Mouse (Mus musculus) intestine, postnatal 0 days (tissue): Measurements from ENCODE around the gene Arl13b. TPM values are rescaled to one million over a fixed set of nuclear protein-coding genes. Genes with fewer than 3 reads are reported as not detected.

Experiments used
- ATAC-seq: fragments of 200-750 bp; cut with Nextera tagmentation; 2 replicates; pipeline ENCODE4 v1.8.0; 2017; ENCODE audit warnings: mild to moderate bottlenecking, moderate TSS enrichment, moderate library complexity
- H3K27ac ChIP-seq: fragments of 300-500 bp; sonication (generic); 2 replicates; pipeline ENCODE4 v1.5.1; 2014; ENCODE audit warnings: mild to moderate bottlenecking, low read depth, low read length, moderate library complexity
- H3K27me3 ChIP-seq: fragments of 300-500 bp; sonication (generic); replicated peaks from 2 replicates; pipeline ENCODE4 v1.6.1; 2014; ENCODE audit warnings: low read length, mixed read lengths; ENCODE audit not compliant: control insufficient read depth, insufficient read depth
- H3K36me3 ChIP-seq: fragments of 300-500 bp; sonication (generic); 2 replicates; pipeline ENCODE4 v1.6.1; 2014; ENCODE audit warnings: mild to moderate bottlenecking, moderate library complexity; ENCODE audit not compliant: control insufficient read depth, insufficient read depth
- H3K4me1 ChIP-seq: fragments of 300-500 bp; sonication (generic); replicated peaks from 2 replicates; pipeline ENCODE4 v1.6.1; 2014; ENCODE audit warnings: antibody characterized with exemption, low read length, mixed read lengths; ENCODE audit not compliant: control insufficient read depth, insufficient read depth
- H3K4me2 ChIP-seq: fragments of 300-500 bp; sonication (generic); replicated peaks from 2 replicates; pipeline ENCODE4 v1.6.1; 2014; ENCODE audit warnings: low read depth, mild to moderate bottlenecking, moderate library complexity
- H3K4me3 ChIP-seq: fragments of 300-500 bp; sonication (generic); 2 replicates; pipeline ENCODE4 v1.5.1; 2014; ENCODE audit warnings: low read depth, low read length
- H3K9ac ChIP-seq: fragments of 300-500 bp; sonication (generic); 2 replicates; pipeline ENCODE4 v1.6.1; 2014; ENCODE audit warnings: mild to moderate bottlenecking, low read depth, low read length
- H3K9me3 ChIP-seq: fragments of 300-500 bp; sonication (generic); 2 replicates; pipeline ENCODE4 v1.6.1; 2016; ENCODE audit warnings: mixed run types; ENCODE audit not compliant: control insufficient read depth
- CTCF ChIP-seq: sonication (generic); IDR thresholded peaks from 2 replicates; pipeline ENCODE4 v1.5.1; 2016; ENCODE audit warnings: low read depth, mild to moderate bottlenecking, control low read depth, antibody characterized with exemption, moderate library complexity
- WGBS: fragments of 180-500 bp; shearing (Covaris S2); extraction: QIAGEN DNeasy Blood & Tissue Kit; methylation state at CpG from one replicate; pipeline ENCODE4 v1.1.7; 2014; 5-methylcytosine and 5-hydroxymethylcytosine counted together
- polyA plus RNA-seq: library from polyadenylated mRNA; unstranded; fragments of >200 nt; fragmentation: Nextera tagmentation; extraction: Ambion mirVana; gene quantifications from 2 replicates; pipeline ENCODE4 v1.2.1, GENCODE M21; 2015

The Arl13b gene
- polyA plus RNA-seq, 1 experiment from 2014 or later = 9.8 TPM

DNA sequence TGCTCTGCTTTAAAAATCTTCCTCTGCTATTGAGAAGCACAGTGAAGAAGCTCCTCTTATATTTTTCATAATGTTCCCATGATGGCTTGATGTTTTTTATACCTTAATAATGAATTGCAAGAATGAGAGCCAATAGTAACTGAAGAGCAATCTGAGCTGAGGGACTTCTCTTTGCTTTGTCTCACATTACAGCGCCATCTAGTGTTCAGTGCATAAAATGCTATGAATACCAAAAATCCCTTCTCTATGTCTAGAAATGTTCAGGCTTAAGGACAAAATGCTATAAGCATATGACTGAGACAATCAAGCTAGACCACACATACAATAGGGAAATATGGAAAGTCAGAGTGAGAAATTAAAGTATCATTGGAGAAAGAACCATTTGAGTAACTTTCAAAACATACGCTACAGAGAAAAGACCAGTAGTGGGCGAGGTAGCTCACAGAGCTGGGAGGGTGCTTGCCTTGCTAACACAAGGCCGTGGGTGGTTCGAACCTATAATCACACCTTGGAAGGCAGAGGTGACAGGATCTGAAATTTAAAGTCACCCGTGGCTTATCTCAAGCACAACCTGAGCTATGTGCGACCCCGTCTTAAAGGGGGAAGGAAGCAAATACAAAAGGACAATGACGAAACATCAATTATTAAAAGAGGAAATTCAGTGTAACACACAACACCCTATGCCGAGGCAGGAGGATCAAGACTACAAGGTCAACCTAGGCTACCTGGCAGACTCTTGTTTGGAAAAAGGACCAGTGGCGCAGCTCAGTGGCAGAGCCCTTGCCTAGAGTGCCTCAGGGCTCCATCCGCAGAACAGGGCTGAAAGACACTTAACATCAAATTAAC, 20.5 kb downstream of the Arl13b start:
- TF ChIP-seq CTCF = peak; percentile 84
- WGBS = 72% methylated on average over 12 of the region's 12 CpGs

DNA sequence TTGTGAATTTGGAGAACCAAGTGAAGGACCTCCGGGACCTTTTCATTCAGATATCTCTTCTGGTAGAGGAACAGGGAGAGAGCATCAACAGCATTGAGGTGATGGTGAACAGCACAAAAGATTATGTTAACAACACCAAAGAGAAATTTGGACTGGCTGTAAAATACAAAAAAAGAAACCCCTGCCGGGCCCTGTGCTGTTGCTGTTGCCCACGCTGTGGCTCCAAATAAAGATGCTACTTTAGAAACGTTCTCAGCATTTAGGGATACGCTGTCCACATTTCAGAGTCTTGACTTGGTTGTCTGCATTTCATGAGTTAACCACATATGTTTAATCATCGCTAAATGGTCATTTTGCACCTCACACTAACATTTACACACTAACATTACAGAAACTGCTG, 24.4 kb downstream of the Arl13b start:
- no peak for ATAC-seq
- WGBS = 94% methylated on average over 6 of the region's 6 CpGs

More for the DNA sequence above, 20.5 kb downstream of the Arl13b start:
- Histone ChIP-seq H3K4me1 (no peaks in the 10 kb centered on the region), H3K9me3 (no peaks in the 10 kb centered on the region), H3K4me2 (no peak overlapping the region), H3K4me3 (no peak overlapping the region), H3K27ac (no peak overlapping the region), H3K36me3 (peaks cover 3% of the 10 kb centered on the region; the same call in 1 of the 2 replicates), H3K27me3 (no peaks in the 10 kb centered on the region), H3K9ac (no peak overlapping the region)
- no peak for ATAC-seq

DNA sequence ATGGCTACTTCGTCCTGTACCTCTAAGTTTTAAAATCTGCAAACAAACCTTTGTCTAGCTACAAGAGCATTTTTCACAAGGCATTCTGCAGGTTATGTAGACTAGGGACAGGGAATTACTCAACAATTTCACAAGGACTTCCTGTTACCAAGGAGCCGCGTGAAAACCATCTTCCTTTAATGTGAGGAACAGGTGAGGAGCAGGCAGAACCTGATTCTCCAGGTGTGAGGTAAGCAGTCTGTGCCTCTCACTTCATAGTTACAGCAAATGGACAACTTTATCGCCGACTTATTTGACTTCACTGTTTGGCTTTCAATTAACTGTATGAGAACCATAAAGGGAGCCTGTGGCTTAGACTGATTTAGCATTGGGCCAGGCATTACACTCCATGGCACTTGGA, 32.3 kb downstream of the Arl13b start, which contains the start of gene Stx19:
Stx19 (plus strand) TSS at position 186 of the 400 bp plus-strand sequence.
- TF ChIP-seq CTCF = no peak
- H3K4me2 ChIP-seq = no peak within 1 kb of the TSS
- H3K9me3 ChIP-seq = no peaks in the 10 kb centered on the region
- no peaks in the 10 kb centered on the region for H3K36me3 ChIP-seq
- H3K4me1 ChIP-seq = no peaks in the 10 kb centered on the region
- H3K27me3 ChIP-seq = no peaks in the 10 kb centered on the region
- 23% methylated on average over 5 of the region's 5 CpGs for WGBS
- no peak within 1 kb of the TSS for H3K27ac ChIP-seq
- H3K4me3 ChIP-seq = no peak within 1 kb of the TSS
- ATAC-seq = peak; percentile 79
- no peak within 1 kb of the TSS for H3K9ac ChIP-seq

More for the DNA sequence above, 24.4 kb downstream of the Arl13b start:
- TF ChIP-seq CTCF = no peak
- Histone ChIP-seq H3K27me3 (no peaks in the 10 kb centered on the region), H3K9me3 (no peaks in the 10 kb centered on the region), H3K4me3 (no peak overlapping the region), H3K9ac (no peak overlapping the region), H3K36me3 (peaks cover 3% of the 10 kb centered on the region; the same call in 1 of the 2 replicates), H3K27ac (no peak overlapping the region), H3K4me2 (no peak overlapping the region), H3K4me1 (no peaks in the 10 kb centered on the region)

DNA sequence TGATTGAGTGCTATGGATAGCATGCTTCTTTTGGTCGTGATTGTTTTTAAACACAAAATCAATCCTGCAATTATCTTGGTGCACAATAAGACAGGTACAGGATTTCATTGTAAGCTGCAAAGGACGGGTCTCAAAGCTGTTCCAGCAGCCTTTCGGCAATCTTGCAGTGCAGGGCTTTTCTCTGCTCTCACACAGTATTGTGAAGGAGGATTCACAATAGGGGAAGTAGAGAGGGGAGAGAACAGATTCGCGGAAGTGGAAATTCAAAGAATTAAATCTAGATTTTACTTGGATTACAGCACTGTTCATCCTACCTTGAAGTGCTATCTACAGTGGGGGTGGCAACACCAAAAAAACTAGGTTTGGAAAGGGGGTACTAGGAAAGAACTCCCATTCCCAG, 33.0 kb downstream of the Arl13b start:
- ATAC-seq = no peak
- TF ChIP-seq CTCF = no peak
- H3K27me3 ChIP-seq = no peaks in the 10 kb centered on the region
- H3K9ac ChIP-seq = no peak overlapping the region
- WGBS = 76% methylated on average over 5 of the region's 5 CpGs
- no peaks in the 10 kb centered on the region for H3K9me3 ChIP-seq
- H3K4me1 ChIP-seq = no peaks in the 10 kb centered on the region
- no peak overlapping the region for H3K4me2 ChIP-seq
- no peaks in the 10 kb centered on the region for H3K36me3 ChIP-seq
- no peak overlapping the region for H3K4me3 ChIP-seq
- no peak overlapping the region for H3K27ac ChIP-seq

DNA sequence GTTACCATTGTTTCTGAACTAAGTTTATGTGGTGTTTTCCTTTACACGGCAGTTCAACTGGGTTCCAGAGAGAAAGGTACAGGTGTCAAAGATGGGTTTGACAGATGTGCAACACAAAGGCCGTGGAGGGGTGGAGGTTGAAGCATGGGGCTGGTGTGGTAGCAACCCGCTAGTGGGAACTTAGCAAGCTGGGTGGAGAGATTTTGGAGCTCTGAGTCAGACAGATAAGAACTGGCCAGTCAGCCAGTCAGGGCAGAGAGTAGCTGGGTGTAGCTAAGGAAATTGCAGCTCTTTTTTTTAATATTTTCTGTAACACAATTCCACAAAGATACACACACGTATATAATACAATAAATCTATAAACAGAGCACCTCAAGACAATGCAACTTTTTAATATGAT, 36.0 kb downstream of the Arl13b start:
- H3K4me1 ChIP-seq = no peaks in the 10 kb centered on the region
- no peaks in the 10 kb centered on the region for H3K9me3 ChIP-seq
- TF ChIP-seq CTCF = no peak
- no peaks in the 10 kb centered on the region for H3K27me3 ChIP-seq
- H3K36me3 ChIP-seq = no peaks in the 10 kb centered on the region
- H3K27ac ChIP-seq = no peak overlapping the region
- no peak overlapping the region for H3K4me2 ChIP-seq
- no peak overlapping the region for H3K4me3 ChIP-seq
- 85% methylated on average over 4 of the region's 4 CpGs for WGBS
- no peak overlapping the region for H3K9ac ChIP-seq
- ATAC-seq = no peak

DNA sequence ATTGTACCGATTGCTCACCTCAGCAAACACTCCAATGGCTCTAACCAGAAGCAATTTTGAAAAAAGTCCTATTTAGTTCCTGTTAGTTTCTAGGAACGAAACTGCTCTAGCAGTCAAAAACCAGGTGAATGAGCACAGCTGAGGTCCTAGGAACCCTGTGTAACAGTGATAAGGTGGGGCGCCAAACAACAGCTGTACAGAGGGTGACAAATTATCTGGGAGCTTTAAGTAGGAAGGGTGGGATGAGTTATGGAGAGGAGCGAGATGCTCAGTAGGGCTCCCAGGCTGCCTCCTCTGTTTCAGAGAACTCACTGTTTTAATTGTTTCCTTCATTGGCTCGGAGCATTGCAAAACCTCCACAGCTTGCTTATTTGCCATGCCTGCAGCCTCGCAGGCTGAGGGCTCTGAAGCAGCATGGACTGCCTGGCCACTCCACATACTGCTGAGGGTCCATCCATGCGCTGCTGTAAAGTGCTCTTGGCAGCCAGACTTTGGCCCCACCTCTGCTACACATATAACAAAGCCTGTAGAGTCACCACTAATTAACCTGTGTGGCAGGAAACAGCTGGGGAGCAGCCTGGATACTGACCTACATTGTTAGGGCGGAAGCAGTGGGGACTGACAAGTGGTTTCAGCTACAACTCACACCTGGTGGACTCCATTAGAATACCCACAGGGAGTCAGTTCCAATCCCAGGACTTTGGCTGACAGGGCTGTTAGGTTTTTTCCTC, 39.4 kb downstream of the Arl13b start:
- Histone ChIP-seq H3K4me3 (no peak overlapping the region), H3K27me3 (no peaks in the 10 kb centered on the region), H3K4me1 (no peaks in the 10 kb centered on the region), H3K27ac (no peak overlapping the region), H3K9me3 (no peaks in the 10 kb centered on the region), H3K9ac (no peak overlapping the region), H3K4me2 (peak overlapping the region; percentile 17), H3K36me3 (0 out of 2 replicates have a peak, but pooled peaks cover 4% of the 10 kb centered on the region)
- TF ChIP-seq CTCF = no peak
- 54% methylated on average over 8 of the region's 8 CpGs for WGBS
- ATAC-seq = peak; percentile 89
